Mouse (Mus musculus) right cerebral cortex, postnatal 36 days (tissue): Measurements from ENCODE around the gene Rgs10.
A peak's percentile ranks its signal among the peaks of the same experiment; 100 is the strongest.

Source experiments
- DNase-seq, 2 experiments: peaks; one replicate each; pipeline ENCODE4 v3.0.0; 2022; ENCODE audit warnings: low spot score in 2 of 2, mixed read lengths in 1 of 2

Gene Rgs10

DNA sequence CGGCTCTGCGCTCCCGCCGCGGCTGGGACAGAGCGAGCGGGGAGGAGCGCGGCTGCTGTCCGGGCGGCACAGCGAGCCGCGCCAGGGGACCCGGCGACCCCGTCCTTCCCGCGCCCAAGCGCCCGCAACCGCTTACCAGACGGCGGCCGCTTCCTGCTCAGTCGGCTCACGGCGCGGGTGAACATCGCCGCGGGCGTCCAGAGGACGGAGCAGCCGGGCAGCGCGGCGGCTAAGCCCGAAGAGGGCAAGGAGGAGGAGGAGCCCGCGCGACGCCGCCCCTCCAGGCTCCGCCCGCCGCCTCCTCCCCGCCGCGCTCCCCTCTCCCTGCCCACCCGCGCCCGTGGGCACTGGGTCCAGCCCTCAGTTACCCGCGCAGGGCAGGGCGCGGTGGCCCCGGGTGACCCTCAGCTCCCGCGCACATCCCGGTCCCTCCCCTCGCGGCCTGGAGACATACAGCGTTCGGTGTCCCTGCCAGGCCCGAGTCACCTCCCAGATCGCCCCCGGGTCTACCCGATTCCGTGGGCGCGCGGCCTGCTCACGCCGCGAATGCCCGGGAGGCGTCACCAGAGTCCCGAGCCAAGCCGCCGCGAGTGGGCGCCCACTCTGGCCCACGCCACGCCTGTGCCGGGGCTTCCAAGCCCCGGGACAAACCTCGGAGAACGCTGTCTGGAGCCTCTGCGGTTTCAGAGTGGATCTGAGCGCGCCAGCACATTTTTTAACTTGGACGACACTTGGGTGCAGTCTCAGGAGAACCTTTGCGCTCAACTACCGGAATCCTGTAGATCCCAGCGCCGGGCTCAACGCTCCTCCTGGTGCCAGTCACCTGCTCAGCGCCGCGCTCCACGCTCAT, at the start of gene Rgs10:
Gene Rgs10, minus strand, starts transcription at position 829 of the 850 bp plus-strand sequence.
- peak; percentile 24 to 27 for DNase-seq

DNA sequence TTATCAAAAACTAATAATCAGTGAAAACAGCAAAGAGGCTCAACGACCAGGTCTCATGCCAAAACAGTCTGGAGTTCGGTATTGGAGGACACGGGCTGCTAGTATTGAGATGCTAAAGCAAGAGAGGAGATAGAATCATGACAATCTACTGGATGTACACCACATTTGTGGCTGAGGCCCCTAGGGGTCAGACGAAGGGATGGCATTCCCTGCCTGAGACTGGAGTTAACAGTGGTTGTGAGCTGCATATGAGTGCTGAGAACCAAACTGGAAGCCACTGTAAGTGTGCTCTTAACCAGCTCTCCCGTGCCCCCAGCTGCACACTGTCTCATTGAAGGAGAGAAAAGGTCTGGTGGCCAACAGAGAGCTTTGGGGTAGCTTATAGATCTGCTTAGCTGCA, 43.8 kb upstream of the Rgs10 start:
- DNase-seq, result no peak

DNA sequence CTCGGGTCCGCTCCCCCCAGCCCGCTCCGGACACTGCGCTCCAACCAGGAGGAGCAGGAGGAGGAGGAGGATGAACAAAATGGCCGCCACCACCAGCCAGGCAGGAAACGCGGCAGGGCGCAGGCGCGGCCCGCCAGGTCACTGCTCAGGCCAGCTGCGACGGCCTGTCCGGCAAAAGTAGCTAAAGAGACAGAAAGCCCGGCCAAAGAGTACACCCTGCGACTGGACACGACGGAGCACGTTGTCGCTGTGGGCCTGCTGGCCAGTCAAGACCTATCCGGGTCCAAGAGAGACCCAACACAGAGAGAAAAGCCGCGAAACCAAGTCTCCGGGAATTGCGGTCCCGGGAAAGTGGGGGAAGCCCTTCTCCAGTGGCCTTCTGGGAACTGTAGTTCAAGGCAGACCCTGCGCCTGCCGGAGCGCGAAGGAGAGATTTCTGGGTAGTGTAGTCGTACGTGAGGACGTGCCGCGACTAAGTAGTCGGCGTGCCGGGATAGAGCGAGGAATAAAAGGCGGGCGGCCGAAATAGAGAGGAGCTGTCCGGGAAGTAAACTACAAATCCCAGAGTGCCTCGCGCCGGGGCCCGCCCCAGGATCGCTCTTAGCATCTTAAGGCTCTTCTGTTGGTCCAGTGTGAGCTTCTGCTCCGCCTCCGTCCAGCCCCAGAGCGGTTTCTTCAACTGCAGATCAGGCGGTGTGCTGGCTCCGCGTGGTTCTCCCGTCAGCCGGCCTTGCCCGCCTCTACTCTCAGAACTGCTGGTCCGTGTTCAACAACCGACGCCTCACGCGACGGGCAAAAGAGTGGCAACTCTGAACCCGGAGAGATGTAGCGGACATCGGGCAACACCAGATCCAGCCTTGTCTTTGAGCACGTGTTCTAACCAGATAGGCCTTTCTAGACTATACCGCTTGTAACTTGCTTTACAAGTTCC, 43.0 kb upstream of the Rgs10 start, which contains the start of gene Tial1:
Gene Tial1, minus strand, starts transcription at position 433 of the 931 bp plus-strand sequence.
- peak; percentile 99 for DNase-seq

DNA sequence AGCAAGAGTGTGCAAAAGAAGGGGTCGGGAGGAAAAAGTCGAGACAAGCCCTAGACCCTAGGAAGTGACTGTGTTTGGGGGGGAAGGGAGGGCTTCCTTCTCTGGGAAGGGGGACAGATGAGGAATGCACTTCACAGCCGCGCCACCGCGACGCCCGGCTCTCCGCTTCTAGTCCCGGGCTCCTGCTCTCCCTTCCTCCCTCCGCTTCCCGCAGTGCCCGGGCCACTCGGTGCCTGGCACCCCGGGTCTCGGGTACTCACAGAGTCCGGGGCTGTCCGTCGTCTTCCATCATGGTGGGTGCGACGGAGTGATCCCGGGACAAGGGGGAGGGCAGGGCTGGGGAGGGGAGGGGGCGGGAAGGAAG, 42.3 kb upstream of the Rgs10 start:
- peak in 1 of 2 experiments; percentile 22 for DNase-seq

DNA sequence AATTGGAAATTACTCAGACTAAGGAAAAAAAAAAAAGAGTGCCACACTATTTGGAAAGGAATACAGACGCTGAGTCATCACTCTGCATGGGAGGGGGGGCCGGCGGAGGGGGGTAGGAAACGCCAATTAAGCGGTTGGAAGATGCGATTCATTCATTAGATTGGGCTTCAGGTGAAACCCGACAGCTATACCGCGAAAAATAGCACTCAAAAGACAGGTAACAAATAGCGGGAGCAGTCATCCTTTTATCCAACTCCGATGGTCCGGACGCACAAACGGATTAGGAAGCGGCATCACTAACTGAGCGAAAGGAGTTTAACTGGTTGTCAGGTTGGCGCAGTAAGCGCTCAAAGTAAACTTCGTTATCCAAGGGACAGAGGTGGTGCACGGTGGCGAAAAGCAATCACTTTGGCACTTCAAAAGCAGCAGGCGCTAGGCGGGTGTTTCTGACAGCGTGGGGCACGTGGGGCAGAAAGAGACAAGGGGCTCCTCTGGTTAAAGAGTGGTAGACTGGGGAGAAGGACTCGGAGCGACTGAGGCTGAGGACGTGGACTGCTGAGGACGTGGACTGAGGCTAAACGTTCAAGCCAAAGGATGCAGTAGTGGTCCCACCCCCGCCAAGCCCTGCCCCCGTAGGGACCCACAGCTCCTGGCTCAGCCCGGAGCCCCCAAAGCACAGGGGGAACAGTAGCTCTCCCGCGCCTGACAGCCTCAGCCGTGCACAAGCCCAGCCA, 41.7 kb upstream of the Rgs10 start:
- peak in 1 of 2 experiments; percentile 12 for DNase-seq

DNA sequence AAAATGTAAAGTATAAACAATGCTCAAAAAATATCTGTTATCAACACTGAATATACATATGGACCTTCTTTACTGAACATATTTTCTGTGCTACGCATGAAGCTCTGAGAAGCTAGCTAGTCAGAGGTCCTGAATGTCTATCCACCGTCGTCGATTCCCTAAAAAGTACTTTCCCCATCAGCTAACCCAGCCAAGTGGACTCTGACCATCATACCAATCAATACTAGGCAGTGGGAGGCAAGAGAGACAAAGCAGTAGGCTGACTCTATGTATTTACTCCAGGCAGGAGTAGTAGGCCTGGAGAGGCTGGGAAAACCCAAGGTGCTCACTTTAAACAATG, 41.2 kb upstream of the Rgs10 start:
- no peak for DNase-seq

GRCm38 (mm10) chr7:128458011-128458410, 39.5 kb upstream of the Rgs10 start:
- no peak for DNase-seq

- DNase-seq, result no peak
Observed at GRCm38 (mm10) chr7:128452731-128453130, 34.2 kb upstream of the Rgs10 start.

DNA sequence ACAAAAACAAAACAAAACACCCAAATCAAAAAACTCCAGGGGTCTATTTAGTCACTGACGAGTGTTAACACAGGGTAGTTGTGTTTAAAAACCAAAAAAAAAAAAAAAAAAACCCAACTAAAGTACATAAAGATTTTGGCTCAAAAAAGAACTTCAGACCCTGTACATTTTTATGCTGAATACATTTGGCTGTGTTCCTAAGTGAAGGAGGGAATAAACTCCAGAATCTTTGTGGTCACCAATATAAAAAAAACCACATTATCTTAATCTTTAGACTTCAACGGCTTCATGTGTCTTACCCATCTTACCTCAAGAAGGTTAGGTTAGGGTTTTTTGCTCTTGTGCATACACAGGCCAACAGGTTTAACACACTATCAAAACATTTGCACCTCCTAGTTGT, 22.0 kb upstream of the Rgs10 start:
- DNase-seq, result no peak

GRCm38 (mm10) chr7:128439251-128439650, 20.7 kb upstream of the Rgs10 start:
- no peak for DNase-seq

DNA sequence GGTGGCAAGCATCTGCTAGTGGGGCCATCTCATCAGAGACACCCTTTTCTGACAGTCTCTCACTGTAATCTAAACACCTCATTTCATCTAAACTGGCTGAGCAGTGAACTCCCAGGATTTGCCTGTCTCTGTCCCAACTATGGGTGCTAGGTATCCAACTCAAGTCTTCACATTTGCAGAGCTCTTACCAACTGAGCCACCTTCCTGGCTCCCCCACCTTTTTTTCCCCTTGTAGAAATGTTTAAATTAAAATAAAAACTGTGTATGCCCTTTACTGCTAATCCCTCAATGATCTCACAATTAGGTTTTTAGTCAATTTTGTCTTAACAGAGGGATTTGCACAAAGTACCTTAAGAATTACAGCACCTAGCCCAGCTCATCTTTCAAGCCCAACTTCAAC, 19.6 kb upstream of the Rgs10 start:
- DNase-seq, result no peak

GRCm38 (mm10) chr7:128433213-128433612, 14.7 kb upstream of the Rgs10 start:
- DNase-seq, result no peak

DNA sequence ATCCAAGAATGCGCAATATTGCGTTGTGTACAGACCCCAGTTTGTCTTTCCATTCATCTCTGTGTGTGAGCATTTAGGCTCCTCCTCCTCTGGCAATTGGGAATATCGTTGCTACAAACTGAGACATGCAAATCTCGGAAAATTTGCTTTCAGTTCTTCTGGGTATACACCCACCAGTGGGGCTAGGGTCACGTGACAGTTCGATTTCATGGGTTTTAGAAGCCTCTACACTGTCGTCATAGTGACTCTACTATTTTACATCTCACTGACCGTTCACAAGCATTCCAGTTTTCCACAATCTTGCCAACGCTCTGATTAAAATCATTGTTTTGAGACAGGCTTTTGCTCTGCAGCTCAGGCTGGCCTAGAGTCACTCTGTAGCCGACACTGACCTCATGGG, 14.0 kb upstream of the Rgs10 start:
- no peak for DNase-seq

- DNase-seq, result no peak
Observed at GRCm38 (mm10) chr7:128422491-128422890, 3.9 kb upstream of the Rgs10 start.

DNA sequence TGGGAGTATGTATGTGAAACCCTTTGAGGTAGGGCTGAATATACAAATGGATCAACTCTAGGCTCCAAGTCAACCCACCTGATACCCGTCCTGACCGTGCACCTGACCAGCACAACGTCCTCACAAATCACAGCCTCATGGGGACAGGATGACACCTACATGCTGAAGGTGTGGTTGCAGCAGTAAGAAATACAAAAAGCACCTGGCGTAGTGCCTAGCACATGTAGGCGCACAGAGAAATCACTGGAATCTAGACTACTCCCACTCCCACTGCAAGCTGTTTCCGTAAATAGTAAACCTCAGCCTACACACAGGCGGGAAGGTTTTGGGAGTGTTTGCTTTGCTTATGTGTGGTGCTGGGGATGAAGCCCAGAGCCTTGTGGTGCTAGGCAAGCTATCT, 3.1 kb upstream of the Rgs10 start:
- peak; percentile 12 to 28 for DNase-seq

DNA sequence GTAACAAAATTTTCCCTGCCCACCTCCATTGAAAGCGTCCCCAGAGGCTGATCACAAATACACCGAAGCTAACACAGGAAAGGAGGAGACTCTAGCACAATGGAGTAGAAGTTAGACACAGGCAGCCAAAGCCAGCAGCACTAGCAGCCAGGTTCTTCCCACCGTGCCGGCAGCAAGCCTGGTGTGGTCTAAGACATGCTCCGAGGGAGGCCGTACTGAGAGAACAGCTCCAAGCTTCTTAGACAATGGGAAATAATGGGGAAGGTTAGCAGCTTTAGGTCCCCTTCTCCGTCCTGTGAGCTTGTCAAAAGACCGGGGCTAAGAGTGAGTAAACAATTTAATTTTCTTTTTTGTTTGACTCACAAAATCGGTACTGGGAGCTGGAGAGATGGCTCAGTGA, 1.1 kb upstream of the Rgs10 start:
- DNase-seq, result no peak

GRCm38 (mm10) chr7:128417226-128417929, 1.2 kb downstream of the Rgs10 start:
- DNase-seq, result no peak

- no peak for DNase-seq
Observed at GRCm38 (mm10) chr7:128416664-128417063, 1.9 kb downstream of the Rgs10 start.

GRCm38 (mm10) chr7:128414433-128414832, 4.1 kb downstream of the Rgs10 start:
- DNase-seq, result no peak

GRCm38 (mm10) chr7:128412071-128412833, 6.3 kb downstream of the Rgs10 start:
- no peak for DNase-seq
